22 mouse cellular contexts compared by ENCODE assay signal in genomic region chr13:99102089-99102681, GRCm38 (mm10).
DNase-seq lines count a peak whose midpoint lies in the region; ATAC-seq and TF ChIP-seq lines count a peak whose summit lies in the region.
"Had no signal": no experiment of that assay in that cellular context is flagged by ENCODE, and none has a peak within 500 bp of the region (broad histone marks: within the 10 kb centered on the region; RNA-seq: fewer than 3 reads in every experiment).

No protein-coding gene starts in this region.

- 83% methylated on average over 9 of the region's 9 CpGs for WGBS in midbrain, embryonic 11.5 days
- WGBS in midbrain, postnatal 0 days, result 83% methylated on average over 9 of the region's 9 CpGs
- WGBS in liver, embryonic 11.5 days, result 87% methylated on average over 9 of the region's 9 CpGs

- H3K9me3 ChIP-seq in midbrain, embryonic 11.5 days (ENCODE audit: control insufficient read depth, low read length), result no peaks in the 10 kb centered on the region
- H3K9me3 ChIP-seq in midbrain, postnatal 0 days (ENCODE audit: low read length), result no peaks in the 10 kb centered on the region
- H3K9me3 ChIP-seq in liver, embryonic 11.5 days (ENCODE audit: control insufficient read depth, low read length), result no peaks in the 10 kb centered on the region
- H3K9me3 ChIP-seq: embryonic facial prominence, embryonic 13.5 days; forebrain, embryonic 13.5 days; heart, embryonic 15.5 days; hindbrain, embryonic 10.5 days; hindbrain, embryonic 15.5 days had no signal

- H3K4me2 ChIP-seq in midbrain, embryonic 11.5 days, result no peak overlapping the region
- no peak overlapping the region for H3K4me2 ChIP-seq in midbrain, postnatal 0 days (ENCODE audit: low read depth, low read length, poor library complexity, severe bottlenecking)
- H3K4me2 ChIP-seq in liver, embryonic 11.5 days, result no peak overlapping the region
- H3K4me2 ChIP-seq: embryonic facial prominence, embryonic 13.5 days; forebrain, embryonic 13.5 days; heart, embryonic 11.5 days; heart, embryonic 15.5 days; hindbrain, embryonic 15.5 days had no signal

- no peak for DNase-seq in layer of hippocampus, adult 2 months (ENCODE audit: low spot score in 2 of 2)
- no peak for DNase-seq in layer of hippocampus, postnatal 10 days (ENCODE audit: low spot score in 2 of 2)
- peak; percentile 69 for DNase-seq in midbrain, embryonic 11.5 days (ENCODE audit: low spot score, missing footprints)
- no peak for DNase-seq in midbrain, postnatal 0 days (ENCODE audit: low spot score)
- DNase-seq in liver, embryonic 11.5 days (ENCODE audit: low spot score), result no peak
- DNase-seq: adrenal gland, postnatal 10 days; cerebellum, adult 11-12 months; cerebellum, adult 9-10 months; cerebellum, postnatal 25 days; gastrocnemius, adult 2 months; gastrocnemius, postnatal 25 days; heart, adult 18-20 months; heart, postnatal 14 days had no signal

- peak overlapping the region; percentile 92; the same call in 1 of the 2 replicates for H3K27ac ChIP-seq in layer of hippocampus, adult 2 months
- H3K27ac ChIP-seq in midbrain, embryonic 11.5 days (ENCODE audit: low read depth, low read length), result no peak overlapping the region
- H3K27ac ChIP-seq in midbrain, postnatal 0 days (ENCODE audit: low read depth, low read length), result no peak overlapping the region
- H3K27ac ChIP-seq in liver, embryonic 11.5 days (ENCODE audit: low read depth, low read length), result no peak overlapping the region
- H3K27ac ChIP-seq: embryonic facial prominence, embryonic 13.5 days; forebrain, embryonic 13.5 days; gastrocnemius, adult 2 months; heart, embryonic 15.5 days had no signal

- no peak overlapping the region for H3K4me3 ChIP-seq in layer of hippocampus, adult 2 months
- H3K4me3 ChIP-seq in midbrain, embryonic 11.5 days (ENCODE audit: low read depth, low read length), result no peak overlapping the region
- H3K4me3 ChIP-seq in midbrain, postnatal 0 days (ENCODE audit: low read depth, low read length), result no peak overlapping the region
- no peak overlapping the region for H3K4me3 ChIP-seq in liver, embryonic 11.5 days (ENCODE audit: low read depth, low read length)
- H3K4me3 ChIP-seq: embryonic facial prominence, embryonic 13.5 days; forebrain, embryonic 13.5 days; gastrocnemius, adult 2 months; heart, embryonic 15.5 days; hindbrain, embryonic 10.5 days; hindbrain, embryonic 15.5 days had no signal

- no peaks in the 10 kb centered on the region for H3K36me3 ChIP-seq in midbrain, embryonic 11.5 days (ENCODE audit: control insufficient read depth, insufficient read depth, low read length)
- no peaks in the 10 kb centered on the region for H3K36me3 ChIP-seq in midbrain, postnatal 0 days (ENCODE audit: insufficient read depth, low read length)
- no peaks in the 10 kb centered on the region for H3K36me3 ChIP-seq in liver, embryonic 11.5 days (ENCODE audit: control insufficient read depth, insufficient read depth, low read length)
- H3K36me3 ChIP-seq: embryonic facial prominence, embryonic 13.5 days; heart, embryonic 15.5 days; hindbrain, embryonic 10.5 days; hindbrain, embryonic 15.5 days had no signal

- no peaks in the 10 kb centered on the region for H3K27me3 ChIP-seq in midbrain, embryonic 11.5 days (ENCODE audit: control insufficient read depth, insufficient read depth, low read length)
- no peaks in the 10 kb centered on the region for H3K27me3 ChIP-seq in midbrain, postnatal 0 days (ENCODE audit: insufficient read depth, low read length)
- no peaks in the 10 kb centered on the region for H3K27me3 ChIP-seq in liver, embryonic 11.5 days (replicated peaks; ENCODE audit: control insufficient read depth, insufficient read depth, low read length)
- H3K27me3 ChIP-seq: embryonic facial prominence, embryonic 13.5 days; forebrain, embryonic 13.5 days; hindbrain, embryonic 15.5 days had no signal

- ATAC-seq in midbrain, embryonic 11.5 days (ENCODE audit: low FRiP score), result no peak
- ATAC-seq in midbrain, postnatal 0 days (ENCODE audit: low FRiP score), result no peak
- ATAC-seq in granulocyte monocyte progenitor cell, adult 5-6 weeks (replicated peaks; ENCODE audit: poor library complexity, severe bottlenecking), result peak; percentile 48
- ATAC-seq in megakaryocyte progenitor cell, adult 5-6 weeks (replicated peaks; ENCODE audit: poor library complexity), result peak; percentile 33
- no peak for ATAC-seq in liver, embryonic 11.5 days (replicated peaks; ENCODE audit: low FRiP score)
- ATAC-seq: forebrain, embryonic 13.5 days; inflammation-experienced regulatory T-cells, adult 6 months had no signal

- no peak overlapping the region for H3K9ac ChIP-seq in midbrain, embryonic 11.5 days (ENCODE audit: low read length)
- no peak overlapping the region for H3K9ac ChIP-seq in midbrain, postnatal 0 days (replicated peaks; ENCODE audit: low read length, poor library complexity, severe bottlenecking)
- H3K9ac ChIP-seq in liver, embryonic 11.5 days (ENCODE audit: low read depth, low read length), result no peak overlapping the region
- H3K9ac ChIP-seq: embryonic facial prominence, embryonic 13.5 days; forebrain, embryonic 13.5 days; heart, embryonic 15.5 days; hindbrain, embryonic 15.5 days had no signal

- peaks cover 10% of the 10 kb centered on the region for H3K4me1 ChIP-seq in midbrain, embryonic 11.5 days (ENCODE audit: control insufficient read depth, insufficient read depth, low read length)
- no peaks in the 10 kb centered on the region for H3K4me1 ChIP-seq in midbrain, postnatal 0 days (ENCODE audit: insufficient read depth, low read length)
- H3K4me1 ChIP-seq in liver, embryonic 11.5 days (replicated peaks; ENCODE audit: control insufficient read depth, insufficient read depth, low read length), result peaks cover 5% of the 10 kb centered on the region
- H3K4me1 ChIP-seq: heart, embryonic 15.5 days had no signal

- no peak for TF ChIP-seq CTCF in layer of hippocampus, adult 2 months (conservative IDR thresholded peaks at IDR 0.05)
- no peak for TF ChIP-seq CTCF in midbrain, postnatal 0 days (IDR thresholded peaks at IDR 0.05)

Comparison
In these comparisons a context has a peak if more than half of its experiments do, and no peak if none do; other contexts are left out.
1. ATAC-seq: peak in granulocyte monocyte progenitor cell, adult 5-6 weeks (single experiment) and megakaryocyte progenitor cell, adult 5-6 weeks (single experiment); none in midbrain, embryonic 11.5 days (single experiment), midbrain, postnatal 0 days (single experiment) and liver, embryonic 11.5 days (single experiment).